Mouse (Mus musculus): ENCODE results near the gene Padi3.

Padi3 gene

DNA sequence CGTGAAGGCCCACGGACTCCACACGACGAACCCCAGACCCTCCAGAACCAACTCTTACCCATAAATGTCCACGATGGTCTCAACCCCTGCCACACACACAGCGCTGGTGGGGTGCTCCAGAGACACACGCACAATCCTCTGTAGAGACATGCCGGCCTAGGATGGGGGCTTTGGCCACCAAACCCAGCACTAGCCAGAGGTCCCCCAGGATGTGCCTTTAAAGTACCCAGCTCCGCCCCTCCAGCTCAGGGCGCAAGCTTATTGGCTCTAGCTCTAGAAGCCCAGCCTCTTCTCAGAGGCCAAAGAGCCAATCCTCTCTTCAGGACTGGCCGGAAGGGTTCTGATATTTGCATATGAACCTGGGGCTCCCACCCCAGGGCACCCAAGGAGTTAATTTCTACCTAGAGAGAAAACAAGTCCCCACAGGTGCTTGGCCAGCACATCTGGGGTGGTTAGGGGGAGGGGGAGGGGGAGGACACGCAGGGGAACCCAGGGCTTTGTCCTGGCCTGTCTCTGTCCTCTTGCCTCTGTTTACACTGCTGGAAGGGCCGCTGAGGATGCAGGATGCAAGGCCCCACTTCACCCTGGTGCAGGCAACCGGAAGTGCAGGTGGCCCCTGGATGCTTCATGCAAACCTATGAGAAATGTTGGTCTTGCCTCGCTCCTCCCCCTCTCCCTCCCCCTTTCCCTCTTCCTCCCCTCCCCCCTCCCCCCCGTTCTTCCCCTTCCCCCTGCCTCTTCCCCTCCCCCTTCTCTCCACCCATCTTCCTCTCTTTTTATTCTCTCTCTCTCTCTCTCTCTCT lies at the start of gene Padi3:
Padi3 (minus strand) TSS at position 191 of the 803 bp plus-strand sequence.
- DNase-seq: no peak

DNA sequence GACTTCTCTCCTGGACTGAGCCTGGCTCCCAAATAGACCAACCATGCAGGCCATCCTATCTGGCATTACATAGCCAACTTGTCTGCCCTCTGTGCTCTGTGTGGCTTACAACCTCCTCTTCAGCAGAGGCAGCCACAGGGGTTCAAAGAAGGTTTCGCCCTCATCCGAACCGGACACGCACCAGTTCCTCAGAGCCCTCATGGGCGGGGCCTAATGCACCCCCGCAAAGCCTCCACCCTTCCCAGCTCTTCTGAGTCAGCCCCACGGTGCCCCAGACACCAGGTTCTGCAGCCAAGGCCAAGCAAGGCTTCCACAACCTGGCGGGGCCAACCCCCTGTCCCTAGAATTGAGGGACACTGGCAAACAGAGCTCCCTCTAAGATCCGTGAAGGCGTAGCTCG lies 48.8 kb upstream of the Padi3 start:
- no peak for DNase-seq

DNA sequence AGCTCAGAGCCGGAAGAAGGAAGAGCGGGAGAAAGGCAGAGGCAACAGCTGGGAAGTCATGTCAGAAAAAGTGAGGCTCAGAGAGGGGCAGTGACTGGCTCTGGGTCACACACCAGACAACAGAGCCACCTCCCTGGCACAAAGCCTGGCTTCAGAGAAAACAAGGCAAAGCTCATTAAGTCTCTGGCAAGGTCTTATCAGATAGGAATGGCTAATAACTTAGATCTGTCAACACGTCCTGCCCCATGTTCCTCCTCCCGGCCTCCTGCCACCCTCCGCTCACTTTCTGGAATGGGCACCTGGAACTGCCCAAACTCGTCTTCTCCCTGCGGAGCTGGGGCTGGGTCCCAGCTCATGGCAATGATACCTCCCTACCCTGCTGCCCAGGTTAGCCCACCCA lies 47.4 kb upstream of the Padi3 start:
- DNase-seq: no peak

DNA sequence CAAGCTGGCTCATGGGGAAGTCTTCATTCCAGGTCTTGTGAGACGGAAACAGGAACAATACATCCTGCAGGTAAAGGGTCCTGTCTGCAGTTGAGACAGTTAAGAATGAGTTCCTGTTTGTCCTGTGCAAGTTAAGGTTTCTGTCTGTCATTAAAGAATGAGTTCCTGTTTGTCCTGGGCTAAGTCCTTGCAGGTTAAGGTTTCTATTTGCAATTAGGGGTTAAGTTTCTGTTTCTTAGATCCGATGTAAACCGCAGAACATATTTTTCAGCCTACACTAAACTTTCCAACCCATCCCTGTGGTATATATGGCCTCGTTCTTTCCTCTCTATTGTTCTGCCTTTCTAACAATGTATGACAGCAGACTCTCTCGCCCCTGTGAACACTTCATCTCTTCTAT lies 46.6 kb upstream of the Padi3 start:
- no peak for DNase-seq

DNA sequence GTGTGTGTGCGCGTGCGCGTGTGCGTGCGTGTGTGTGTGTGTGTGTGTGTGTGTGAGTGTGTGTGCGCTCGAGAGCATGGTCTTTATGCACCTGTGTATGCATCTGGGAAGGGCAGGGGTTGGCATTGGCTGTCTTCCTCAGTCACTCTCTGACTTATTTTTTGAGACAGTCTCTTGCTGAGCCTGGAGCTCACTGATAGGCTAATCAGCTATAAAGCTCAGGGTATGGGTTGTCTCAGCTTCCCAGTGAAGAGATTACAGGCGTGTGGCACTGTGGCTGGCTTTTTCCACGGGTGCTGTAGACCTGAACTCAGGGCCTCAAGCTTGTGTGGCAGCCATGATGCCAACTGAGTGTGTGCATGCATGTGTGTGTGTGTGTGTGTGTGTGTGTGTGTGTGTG lies 44.7 kb upstream of the Padi3 start:
- no peak for DNase-seq

DNA sequence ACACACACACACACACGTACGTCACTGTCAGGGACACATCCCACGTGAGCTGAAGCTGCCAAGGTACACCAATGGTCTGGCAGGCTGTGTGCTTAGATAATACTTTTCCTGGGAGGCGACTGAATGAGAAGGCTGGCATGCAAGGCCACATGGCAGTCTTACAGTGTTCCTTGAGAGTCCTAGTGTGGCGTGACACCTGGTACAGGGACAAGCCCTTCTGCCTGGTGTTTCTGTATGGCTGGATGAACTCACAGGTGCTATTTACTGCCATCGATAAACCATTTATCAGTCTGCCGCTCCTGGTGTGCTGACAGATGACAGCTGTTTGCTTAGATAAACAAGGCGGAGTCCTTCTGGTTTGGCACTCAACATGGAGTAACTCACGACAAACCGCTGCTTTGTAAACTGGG lies 44.0 kb upstream of the Padi3 start:
- no peak for DNase-seq

DNA sequence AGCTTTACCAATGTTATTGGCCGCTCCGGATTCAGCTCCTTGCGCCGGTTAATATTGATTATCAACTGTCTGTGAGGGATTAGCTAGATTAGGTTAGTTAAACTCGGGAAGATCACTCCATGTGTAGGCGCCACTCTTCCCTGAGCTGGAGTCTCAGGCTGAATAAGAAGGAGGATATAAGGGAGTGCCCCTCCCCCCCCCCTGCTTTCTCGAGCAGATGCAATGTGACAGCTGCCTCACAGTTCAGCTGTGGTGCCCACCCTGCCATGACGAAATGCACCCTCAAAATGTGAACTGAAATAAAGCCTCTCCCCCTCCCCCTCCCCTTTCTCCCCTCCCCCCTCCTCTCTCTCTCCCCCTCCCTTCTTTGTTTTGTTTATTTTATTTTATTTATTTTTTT lies 43.2 kb upstream of the Padi3 start:
- DNase-seq: no peak

DNA sequence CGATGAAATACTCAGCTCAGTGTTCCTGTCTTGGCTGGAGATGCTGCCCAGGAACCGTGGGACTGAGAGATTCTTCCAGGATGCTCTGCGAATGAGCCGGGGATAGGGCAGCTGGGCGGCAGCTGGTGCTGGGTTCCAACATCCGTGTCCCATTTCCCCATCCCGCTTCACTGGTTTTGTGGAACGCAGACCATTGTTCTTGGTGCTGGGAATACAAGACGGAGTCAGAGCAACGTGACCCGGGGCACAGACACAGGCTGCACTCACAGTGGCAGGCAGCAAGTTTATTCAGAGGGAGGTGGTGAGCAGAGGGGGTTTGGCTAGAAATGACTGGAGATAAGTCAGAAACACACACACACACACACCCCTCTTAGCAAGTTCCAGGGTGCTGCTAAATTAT lies 38.9 kb upstream of the Padi3 start:
- no peak for DNase-seq

DNA sequence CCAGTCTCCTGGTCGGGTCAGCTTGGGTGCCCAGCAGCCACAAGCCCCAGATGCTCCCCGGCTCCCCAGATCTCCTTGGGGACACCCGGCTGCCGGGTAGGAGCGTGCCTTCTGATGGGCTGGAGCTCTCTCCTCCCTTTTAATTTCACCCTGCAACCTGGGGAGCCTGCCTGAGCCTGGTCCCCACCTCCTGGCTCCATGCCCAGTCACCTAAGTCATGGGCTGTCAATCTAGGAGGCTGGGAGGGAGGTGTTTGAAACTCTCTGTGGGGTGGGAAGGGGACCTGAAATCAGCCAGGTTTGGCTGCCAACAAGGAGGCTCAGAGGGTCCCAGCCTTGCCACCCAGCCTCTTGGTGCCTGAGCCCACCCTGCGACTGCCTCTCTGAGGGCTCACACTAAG lies 35.2 kb upstream of the Padi3 start, which contains the start of gene Padi1:
Padi1 (minus strand) TSS at position 113 of the 400 bp plus-strand sequence.
- DNase-seq: no peak

DNA sequence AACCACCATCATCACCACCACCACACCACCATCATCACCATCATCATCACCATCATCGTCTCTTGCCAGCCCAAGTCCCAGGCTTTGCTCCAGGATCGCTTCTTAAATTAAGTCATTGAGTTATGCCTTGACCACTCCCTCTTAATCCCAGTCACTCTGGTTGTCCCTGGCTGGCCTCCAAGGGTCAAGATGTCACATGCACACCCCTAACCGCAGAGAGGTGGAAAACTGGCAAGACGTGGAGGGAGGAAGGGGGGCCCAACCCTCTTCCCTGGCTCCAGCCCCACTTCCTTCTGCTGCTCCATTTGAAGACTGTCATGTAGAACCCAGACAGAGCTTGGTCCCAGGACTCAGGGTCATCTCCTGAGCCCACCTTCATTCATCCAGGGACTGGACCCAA lies 34.5 kb upstream of the Padi3 start:
- DNase-seq: no peak

DNA sequence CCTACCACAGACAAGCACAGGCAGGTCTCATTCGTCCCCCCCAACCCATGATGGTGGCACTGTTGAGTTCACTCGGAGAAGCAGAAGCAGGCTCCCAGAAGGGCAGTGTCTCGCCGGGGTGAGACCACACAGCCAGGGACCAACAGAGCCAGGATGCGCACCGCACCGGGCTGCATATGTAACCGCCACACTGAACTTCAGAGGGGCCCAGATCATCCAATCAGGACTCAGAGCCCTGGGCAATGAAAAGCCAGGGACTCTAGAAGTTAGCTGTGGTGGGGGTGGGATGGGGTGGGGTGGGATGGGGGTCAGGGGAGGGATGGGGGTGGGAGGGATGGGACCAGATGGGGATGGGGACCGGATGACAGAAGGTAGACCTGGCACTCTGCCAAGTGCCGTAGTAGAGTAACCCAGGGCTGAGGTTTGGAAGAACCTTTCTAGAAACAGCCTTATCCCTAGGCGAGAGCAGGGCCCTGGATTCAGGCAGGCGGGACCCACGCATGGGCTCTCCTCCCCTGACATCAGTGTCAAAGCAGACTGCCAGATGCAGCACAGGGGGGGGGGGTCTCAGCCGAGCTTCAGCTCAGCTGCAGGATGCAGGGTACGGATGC lies 33.3 kb upstream of the Padi3 start:
- no peak for DNase-seq

DNA sequence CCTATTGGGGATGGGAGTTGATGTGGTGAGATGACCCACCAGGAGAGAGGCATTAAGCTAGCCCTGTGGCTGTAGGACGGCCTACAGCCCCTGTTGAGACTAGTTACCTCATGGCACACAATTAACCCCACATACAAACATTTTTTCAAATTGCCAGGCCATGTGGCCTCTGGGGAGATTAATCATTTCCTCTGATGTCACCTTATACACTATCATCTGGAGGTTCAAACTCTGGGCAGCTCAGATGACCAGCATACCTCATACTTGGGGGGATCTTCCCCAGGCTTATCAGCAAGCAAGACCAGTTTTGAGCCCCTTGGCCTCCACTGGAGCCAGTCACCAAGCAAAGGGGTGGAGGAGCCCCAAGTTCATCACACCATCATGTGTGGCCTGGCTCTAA lies 32.5 kb upstream of the Padi3 start:
- DNase-seq: no peak

DNA sequence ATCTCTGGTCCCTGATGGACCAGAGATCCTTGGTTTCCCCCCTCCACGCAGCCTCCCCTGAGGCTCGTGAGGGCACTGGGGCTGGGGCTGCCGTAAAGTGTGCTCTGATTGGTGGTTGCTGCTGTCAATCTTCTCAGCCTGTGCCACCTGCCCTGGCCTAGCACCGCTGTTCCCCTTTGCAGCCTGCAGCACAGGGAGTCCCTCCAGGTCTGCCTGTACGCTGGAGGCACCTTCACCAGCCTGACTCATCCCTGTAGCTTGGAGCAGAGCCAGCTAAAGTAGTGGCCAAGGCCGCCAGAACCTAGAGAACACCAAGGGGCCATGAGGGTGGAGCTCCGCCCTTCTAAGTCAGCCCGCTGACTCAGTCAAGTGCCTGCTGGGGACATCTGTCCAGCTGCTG lies 27.4 kb upstream of the Padi3 start:
- no peak for DNase-seq

DNA sequence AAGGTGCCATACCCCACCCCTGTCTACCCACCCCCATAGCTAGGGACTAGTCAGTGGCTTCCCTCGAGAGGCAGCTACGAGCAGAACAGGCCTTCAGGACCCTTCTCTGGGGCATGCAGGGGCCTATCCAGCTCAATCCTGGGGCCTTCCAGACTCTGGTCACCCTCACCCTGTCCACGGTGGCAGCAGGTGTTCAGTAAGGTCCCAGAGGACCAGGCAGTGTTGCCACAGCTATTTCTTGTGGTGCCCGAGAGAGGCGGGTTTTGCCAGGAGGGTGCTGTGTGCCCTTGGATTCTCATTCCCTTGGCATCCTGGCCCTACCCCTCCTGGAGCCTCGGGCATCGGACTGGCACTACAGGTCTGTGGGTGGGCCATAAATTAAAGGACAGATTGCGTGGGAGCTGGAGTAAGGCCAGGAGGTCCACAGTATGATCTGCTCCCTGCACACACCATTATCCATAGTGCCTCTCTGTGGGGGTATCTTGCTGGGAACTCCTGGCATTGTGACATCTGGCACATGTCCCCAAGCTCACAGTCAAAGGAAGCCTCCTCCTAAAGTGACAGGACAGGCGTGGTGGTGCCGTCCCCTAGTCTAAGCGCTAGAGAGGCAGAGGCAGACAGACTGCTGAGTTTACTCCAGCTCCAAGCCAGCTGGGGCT lies 25.9 kb upstream of the Padi3 start:
- no peak for DNase-seq

DNA sequence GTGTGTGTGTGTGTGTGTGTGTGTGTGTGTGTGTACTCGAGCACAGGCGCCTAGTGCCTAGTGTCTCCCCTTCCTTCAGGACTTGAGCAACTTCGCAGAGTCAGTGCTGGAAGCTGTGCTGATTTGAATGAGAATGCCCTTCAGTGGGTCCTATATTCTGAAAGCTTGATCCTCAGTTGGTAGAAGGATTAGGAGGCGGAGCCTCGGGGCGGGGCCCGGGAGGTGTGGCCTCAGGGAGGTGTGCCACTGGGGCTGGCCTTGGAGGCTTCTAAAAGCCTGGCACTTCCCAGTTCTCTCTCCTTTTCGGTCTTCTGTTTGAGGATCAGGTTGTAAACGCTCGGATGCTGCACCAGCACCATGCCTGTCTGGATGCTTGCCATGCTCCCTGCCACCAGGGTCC lies 25.2 kb upstream of the Padi3 start:
- DNase-seq: no peak

DNA sequence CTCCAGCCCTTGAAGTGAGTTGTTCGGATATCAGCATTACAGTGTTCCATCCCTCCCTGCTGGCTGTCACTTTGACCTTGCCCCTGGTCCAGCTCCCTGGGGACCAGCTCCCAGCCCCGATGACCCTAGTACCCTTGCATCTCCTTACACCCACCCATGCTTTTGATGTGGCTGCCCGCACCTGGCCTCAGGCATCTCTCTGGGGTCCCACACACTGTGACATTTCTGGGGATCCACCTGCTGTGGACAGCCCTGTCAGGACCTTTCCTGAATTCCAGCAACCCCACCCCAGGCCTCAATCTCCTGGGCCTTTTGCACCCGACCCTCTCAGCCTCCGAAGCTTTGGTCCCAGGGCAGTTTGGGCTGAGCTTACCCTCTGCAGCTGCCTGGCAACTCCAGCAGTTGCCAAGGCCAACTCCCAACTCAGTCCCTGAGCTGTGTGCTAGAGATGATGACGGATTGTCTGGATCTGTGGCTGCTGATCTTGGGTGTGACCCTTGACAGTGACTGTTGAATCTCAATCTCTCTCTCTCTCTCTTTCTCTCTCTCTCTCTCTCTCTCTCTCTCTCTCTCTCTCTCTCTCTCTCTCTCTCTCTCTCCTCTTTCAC lies 24.0 kb upstream of the Padi3 start:
- DNase-seq: no peak

DNA sequence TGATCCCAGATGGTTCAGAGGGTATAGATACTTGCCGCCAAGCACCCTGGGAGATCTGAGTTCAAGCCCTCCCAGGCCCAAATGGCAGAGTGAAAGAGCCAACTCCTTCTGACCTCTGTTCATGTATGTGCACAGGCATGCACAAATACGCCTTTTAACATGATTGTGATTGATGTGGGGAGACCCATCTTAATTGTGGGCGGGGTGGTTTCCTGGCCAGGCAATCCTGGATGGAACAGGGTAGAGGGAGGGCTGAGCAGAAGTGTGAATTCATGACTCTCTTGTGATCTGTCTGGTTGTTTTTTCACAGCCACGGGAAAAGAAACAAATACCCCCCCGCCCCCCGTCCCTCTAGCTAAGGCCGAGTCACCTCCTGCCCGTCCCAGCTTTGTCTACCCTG lies 22.4 kb upstream of the Padi3 start:
- no peak for DNase-seq

DNA sequence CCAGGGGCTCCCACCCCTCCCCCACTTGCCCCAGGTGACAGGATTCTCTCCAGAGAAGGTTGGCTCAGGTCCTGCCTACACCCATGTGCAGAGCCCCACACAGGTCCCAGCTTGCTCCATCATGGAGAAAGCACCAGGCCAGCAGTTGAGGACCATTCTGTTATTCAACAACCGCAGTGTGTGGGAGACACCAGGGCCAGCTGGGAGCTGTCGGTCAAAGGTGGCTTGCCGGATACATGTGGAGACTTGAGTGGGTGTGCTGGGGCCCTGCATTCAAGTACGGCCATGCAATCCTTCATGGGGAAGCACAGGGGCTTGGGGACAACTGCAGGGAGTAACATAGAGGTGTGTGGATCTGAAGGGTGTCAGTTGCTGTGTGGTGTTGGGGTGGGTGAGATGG lies 21.4 kb upstream of the Padi3 start:
- no peak for DNase-seq

DNA sequence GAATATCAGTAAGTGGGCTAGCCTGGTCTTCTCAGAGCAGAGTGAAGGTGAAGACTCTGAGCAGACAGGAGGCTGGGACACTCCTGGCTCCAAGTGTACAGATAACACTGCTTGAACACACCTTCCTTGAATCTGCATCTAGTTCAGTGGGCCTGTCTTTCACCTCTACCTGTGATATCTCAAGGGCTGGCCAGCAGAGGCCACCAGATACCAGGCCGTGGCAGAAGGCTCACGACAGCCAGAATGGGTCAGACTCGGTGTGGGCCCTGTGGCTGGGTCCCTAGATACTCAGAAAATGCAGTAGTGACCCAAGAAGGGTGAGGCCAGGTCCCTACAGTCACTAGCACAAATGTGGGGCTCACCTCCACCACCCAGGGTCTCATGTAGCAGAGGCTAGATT lies 16.8 kb upstream of the Padi3 start:
- DNase-seq: no peak

DNA sequence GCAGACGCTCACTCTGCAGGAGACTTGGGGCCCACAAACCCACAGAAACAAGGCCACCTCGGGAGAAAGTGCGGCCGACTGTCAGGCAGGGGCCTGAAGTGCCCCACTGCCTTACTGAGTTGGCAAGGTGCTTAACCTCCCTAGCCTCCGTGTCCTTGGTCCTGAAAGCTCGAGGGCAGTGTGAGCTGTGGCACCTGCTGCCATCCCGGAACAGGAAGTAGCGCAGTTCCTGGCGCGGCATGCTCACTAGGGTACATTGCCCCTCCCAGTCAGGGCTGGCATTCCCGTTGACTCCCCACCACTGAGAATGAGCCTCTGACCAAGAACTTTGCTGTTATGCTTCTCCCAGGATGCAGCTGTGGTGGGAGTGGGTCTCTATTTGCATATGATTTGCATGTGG lies 15.5 kb upstream of the Padi3 start:
- no peak for DNase-seq

DNA sequence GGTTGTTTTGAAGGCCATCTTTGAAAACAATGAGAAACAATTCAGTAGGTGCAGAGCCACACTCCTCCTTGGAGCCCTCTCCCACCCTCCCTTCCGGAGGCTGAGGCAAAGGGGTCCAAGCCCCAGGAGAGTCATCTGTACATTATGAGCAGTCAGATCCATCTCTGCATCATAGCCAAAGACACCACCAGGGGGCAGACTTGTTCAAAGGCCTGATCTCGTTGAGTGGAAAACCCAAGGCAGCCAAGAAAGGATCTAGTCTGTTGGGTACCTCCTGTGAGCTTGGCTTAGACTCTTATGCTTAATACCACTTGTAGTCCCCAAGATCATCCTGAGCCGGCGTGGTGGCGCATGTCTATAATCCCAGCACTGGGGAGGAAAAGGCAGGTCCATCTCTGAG lies 11.5 kb upstream of the Padi3 start:
- peak; percentile 51 for DNase-seq

DNA sequence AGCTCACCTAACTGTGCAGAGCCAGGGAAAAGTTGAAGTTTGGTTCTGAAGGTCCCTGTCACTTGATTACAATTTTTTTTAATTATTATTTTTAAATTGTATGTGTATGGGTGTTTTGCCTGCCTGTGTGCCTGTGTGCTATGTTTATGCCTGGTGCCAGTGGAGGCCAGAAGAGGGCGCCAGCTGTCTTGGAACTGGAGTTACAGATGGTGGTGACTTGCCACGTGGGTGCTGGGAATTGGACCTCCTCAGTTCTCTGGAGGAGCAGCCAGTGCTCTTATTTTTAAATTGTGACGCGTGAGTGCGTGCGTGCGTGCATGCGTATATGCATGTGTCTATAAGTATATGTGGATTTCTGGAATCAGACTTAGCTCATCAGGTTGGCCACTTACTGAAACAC lies 7.0 kb upstream of the Padi3 start:
- no peak for DNase-seq

DNA sequence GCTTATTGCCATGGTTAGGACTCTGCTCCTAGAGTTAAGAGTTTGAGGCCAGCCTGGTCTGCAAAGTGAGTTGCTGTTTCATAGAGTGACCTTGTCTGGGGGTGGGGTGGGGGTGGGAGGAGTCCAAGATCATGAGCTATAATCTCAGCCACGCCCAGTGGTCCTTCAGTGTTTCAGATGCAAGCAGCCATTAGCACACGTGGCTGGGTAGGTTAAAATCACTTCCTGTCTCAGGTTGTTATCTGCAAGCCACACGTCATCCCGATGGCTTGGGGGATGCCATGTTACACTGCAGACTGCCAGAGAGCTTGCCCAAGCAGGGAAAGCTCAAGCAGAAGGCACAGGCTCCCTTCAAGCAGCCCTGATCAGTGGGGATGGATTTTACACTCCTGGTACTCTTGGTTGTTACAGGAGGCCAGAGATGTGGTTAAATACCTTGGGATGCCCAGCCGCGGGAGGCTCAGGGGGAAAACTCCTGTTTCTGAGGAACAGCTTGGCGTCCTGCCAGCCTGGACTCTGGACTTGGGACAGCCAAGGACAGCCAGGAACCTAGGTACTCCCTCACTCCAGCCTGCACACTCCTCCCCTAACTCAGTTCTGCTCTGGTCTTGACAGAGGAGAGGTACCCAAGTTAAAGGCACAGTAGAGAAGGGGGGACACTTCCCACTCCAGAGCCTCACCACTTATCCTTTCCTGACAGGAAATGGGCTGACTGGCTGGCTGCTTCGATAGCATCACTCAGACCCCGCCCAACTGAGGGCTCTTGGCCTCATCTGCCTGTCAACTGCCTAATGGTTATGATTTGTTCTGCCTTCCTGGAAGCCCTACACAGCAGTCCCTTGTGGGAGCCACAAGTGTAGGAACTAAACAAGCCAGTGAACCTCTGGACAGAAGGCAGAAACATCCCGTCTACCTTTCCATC lies 5.8 kb upstream of the Padi3 start:
- no peak for DNase-seq

All from layer of hippocampus, adult 9-11 months (tissue).